Mouse (Mus musculus) ES-E14 (cell line): ENCODE measurements around the gene Gm29666. TPM values are rescaled to one million over a fixed set of nuclear protein-coding genes. Genes with fewer than 3 reads are reported as not detected.

Source experiments
- DNase-seq: peaks from one replicate; pipeline ENCODE4 v3.0.0-alpha.2; 2013; ENCODE audit warnings: low read depth, low spot score
- H3K27ac ChIP-seq: 2 replicates; pipeline ENCODE4 v1.5.1; 2012; ENCODE audit warnings: low read depth, mild to moderate bottlenecking, low read length, moderate library complexity, mixed read lengths; ENCODE audit not compliant: poor library complexity, insufficient read depth, severe bottlenecking
- H3K36me3 ChIP-seq: 2 replicates; pipeline ENCODE4 v1.6.1; 2012; ENCODE audit warnings: mild to moderate bottlenecking, low read length, moderate library complexity, mixed read lengths; ENCODE audit not compliant: control insufficient read depth, poor library complexity, insufficient read depth, severe bottlenecking
- H3K4me1 ChIP-seq, 2 experiments: fragments of 150-350 bp in 1 of 2; sonication (generic) in 1 of 2; 2 replicates each; pipeline ENCODE4 v1.6.1; 2012; ENCODE audit warnings: low read length in 2 of 2, mild to moderate bottlenecking in 1 of 2, mixed read lengths in 1 of 2; ENCODE audit not compliant: control insufficient read depth in 2 of 2, insufficient read depth in 2 of 2, poor library complexity in 1 of 2
- H3K4me3 ChIP-seq, 2 experiments: fragments of 150-350 bp in 1 of 2; sonication (generic) in 1 of 2; 2 replicates each; pipeline ENCODE4 v1.5.1; 2012; ENCODE audit warnings: low read length in 2 of 2, low read depth in 1 of 2, mild to moderate bottlenecking in 1 of 2, mixed read lengths in 1 of 2; ENCODE audit not compliant: insufficient read depth in 1 of 2, poor library complexity in 1 of 2, severe bottlenecking in 1 of 2
- H3K9ac ChIP-seq: 2 replicates; pipeline ENCODE4 v1.6.1; 2012; ENCODE audit warnings: low read depth, mild to moderate bottlenecking, low read length, mixed read lengths; ENCODE audit not compliant: poor library complexity, insufficient read depth, severe bottlenecking
- H3K9me3 ChIP-seq: fragments of 150-350 bp; sonication (generic); 2 replicates; pipeline ENCODE4 v1.6.1; 2012; ENCODE audit warnings: low read depth, mild to moderate bottlenecking, low read length; ENCODE audit not compliant: control insufficient read depth, insufficient read depth
- CHD2 ChIP-seq: IDR thresholded peaks from 2 replicates; pipeline ENCODE4 v1.6.1; 2014; ENCODE audit warnings: mild to moderate bottlenecking, low read depth, low read length, inconsistent platforms
- HCFC1 ChIP-seq: IDR thresholded peaks from 2 replicates; pipeline ENCODE4 v1.6.1; 2012; ENCODE audit warnings: low read length, inconsistent platforms, borderline replicate concordance; ENCODE audit not compliant: insufficient read depth
- MAFK ChIP-seq: IDR thresholded peaks from 2 replicates; pipeline ENCODE4 v1.6.1; 2014; ENCODE audit warnings: mild to moderate bottlenecking, low read depth, low read length, inconsistent platforms; ENCODE audit not compliant: insufficient read depth
- ZC3H11A ChIP-seq: IDR thresholded peaks from 2 replicates; pipeline ENCODE4 v1.6.1; 2012; ENCODE audit warnings: low read depth, mild to moderate bottlenecking, inconsistent platforms, low read length, borderline replicate concordance
- ZNF384 ChIP-seq: IDR thresholded peaks from 2 replicates; pipeline ENCODE4 v1.6.1; 2012; ENCODE audit warnings: low read depth, low read length, inconsistent platforms
- in situ Hi-C, 2 experiments: fragments of 600-800 bp; cut with MboI; formaldehyde crosslinking; loops; one replicate each; pipeline ENCODE4 v1.15.1; 2025; ENCODE audit warnings: low sequenced_read_pairs in 2 of 2, inconsistent platforms in 1 of 2; ENCODE audit not compliant: unreplicated experiment in 2 of 2
- total RNA-seq: library from RNA; depleted of rRNA; stranded (reverse); fragments of 300-350 nt; gene quantifications from 2 replicates; pipeline ENCODE4 v1.2.3, GENCODE M21; 2012; rRNA removed

The Gm29666 gene
- 1.5 and 1.6 TPM in 2 replicates for total RNA-seq

- Histone ChIP-seq H3K36me3 (0 out of 2 replicates have a peak, but pooled peaks cover 3% of the 10 kb centered on the region), H3K27ac (no peak within 1 kb of the TSS), H3K4me3 (no peak within 1 kb of the TSS), H3K4me1 (peaks cover 0 to 2% of the 10 kb centered on the region in 2 experiments; a peak in 1 of 4 replicates), H3K9ac (no peak within 1 kb of the TSS), H3K9me3 (no peaks in the 10 kb centered on the region)
- in situ Hi-C loops: loop anchor here in 1 of 2 experiments (10.0 kb wide), 1 partner anchor 245 kb away; no protein-coding TSS in a partner anchor
- DNase-seq: no peak
- no peak for TF ChIP-seq CHD2
- no peak for TF ChIP-seq ZNF384
- no peak for TF ChIP-seq ZC3H11A
- no peak for TF ChIP-seq MAFK
- TF ChIP-seq HCFC1: no peak
Observed at GRCm38 (mm10) chr15:84919938-84920337, at the start of gene Gm29666. TSS of gene Gm29666 (minus strand) at chr15:84920038.

DNA sequence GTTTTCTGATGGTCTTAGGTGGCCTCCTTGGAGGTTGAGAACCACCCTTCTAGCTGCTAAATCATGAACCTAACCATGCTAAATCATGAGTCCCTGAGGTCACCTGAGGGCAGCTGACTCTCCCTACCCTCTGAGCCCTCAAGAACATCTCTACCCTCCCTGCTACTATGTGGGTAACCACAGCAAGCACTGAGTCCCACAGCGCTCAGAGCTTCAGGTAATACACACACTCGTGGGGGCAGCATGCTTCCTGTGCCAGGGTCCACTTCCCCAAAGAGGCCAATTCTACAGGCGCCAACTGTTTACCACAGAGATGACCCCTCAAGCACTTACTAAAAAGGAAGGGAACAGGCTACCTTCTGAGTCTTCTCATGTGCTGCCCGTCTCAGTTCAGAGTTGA is 48.7 kb upstream of the Gm29666 start:
- H3K27ac ChIP-seq: no peak overlapping the region
- TF ChIP-seq CHD2 (no peak), ZC3H11A (no peak), MAFK (no peak), HCFC1 (no peak), ZNF384 (no peak)
- H3K4me3 ChIP-seq: no peak overlapping the region
- H3K4me1 ChIP-seq: no peaks in the 10 kb centered on the region
- H3K9me3 ChIP-seq: no peaks in the 10 kb centered on the region
- no peak for DNase-seq
- in situ Hi-C loops: no loop called here
- H3K9ac ChIP-seq: no peak overlapping the region
- no peaks in the 10 kb centered on the region for H3K36me3 ChIP-seq

GRCm38 (mm10) chr15:84965575-84966360 is 45.9 kb upstream of the Gm29666 start:
- in situ Hi-C loops: no loop called here
- no peak for TF ChIP-seq ZNF384
- no peak for TF ChIP-seq HCFC1
- TF ChIP-seq CHD2: no peak
- TF ChIP-seq MAFK: no peak
- no peak for TF ChIP-seq ZC3H11A
- H3K4me1 ChIP-seq: no peaks in the 10 kb centered on the region
- H3K9me3 ChIP-seq: no peaks in the 10 kb centered on the region
- no peak overlapping the region for H3K9ac ChIP-seq
- no peak overlapping the region for H3K27ac ChIP-seq
- no peak overlapping the region for H3K4me3 ChIP-seq
- no peaks in the 10 kb centered on the region for H3K36me3 ChIP-seq
- peak; percentile 55 for DNase-seq

DNA sequence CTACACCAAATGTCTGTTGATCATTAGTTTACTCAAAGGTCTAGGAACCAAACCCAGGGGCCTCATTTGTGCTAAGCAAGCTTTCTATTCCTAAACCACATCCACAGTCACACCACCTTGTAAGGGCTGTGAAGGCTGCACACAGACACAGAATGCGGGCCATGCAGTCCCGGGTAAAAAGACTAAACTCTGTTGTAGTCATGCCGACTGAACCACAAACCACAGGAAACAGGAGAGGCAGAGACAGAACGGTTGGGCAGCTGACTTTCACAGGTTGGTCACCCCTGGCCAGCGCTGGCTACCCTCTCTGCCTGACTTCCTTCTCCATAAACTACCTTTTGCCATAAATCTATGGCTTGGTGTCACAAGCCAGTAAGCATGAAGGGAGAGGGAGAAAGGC is 44.9 kb upstream of the Gm29666 start:
- Histone ChIP-seq H3K27ac (no peak overlapping the region), H3K4me3 (no peak overlapping the region), H3K36me3 (no peaks in the 10 kb centered on the region), H3K9me3 (no peaks in the 10 kb centered on the region), H3K9ac (no peak overlapping the region), H3K4me1 (no peaks in the 10 kb centered on the region)
- in situ Hi-C loops: no loop called here
- no peak for DNase-seq
- TF ChIP-seq HCFC1 (no peak), ZNF384 (no peak), CHD2 (no peak), ZC3H11A (no peak), MAFK (no peak)
